ENCODE assay signal across 8 mouse cellular contexts in genomic region chr5:146846489-146846888, GRCm38 (mm10). TPM values are rescaled to one million over a fixed set of nuclear protein-coding genes. Genes with fewer than 3 reads are reported as not detected.
A peak's percentile ranks its signal among the peaks of the same experiment; 100 is the strongest.
DNase-seq lines count a peak whose midpoint lies in the region; ATAC-seq lines count a peak whose summit lies in the region.

No protein-coding gene starts in this region.

- no peaks in the 10 kb centered on the region for H3K9me3 ChIP-seq in hindbrain, embryonic 15.5 days

- H3K27me3 ChIP-seq in hindbrain, embryonic 15.5 days: no peaks in the 10 kb centered on the region; the same call in 1 of the 2 replicates

- H3K4me3 ChIP-seq in hindbrain, embryonic 15.5 days: peak overlapping the region; percentile 81; the same call in 1 of the 2 replicates

- no peak for ATAC-seq in hindbrain, embryonic 15.5 days (ENCODE audit: low FRiP score, low read depth)
- ATAC-seq in monocyte, adult 5-6 weeks (replicated peaks; ENCODE audit: insufficient number of reproducible peaks, low FRiP score, low TSS enrichment, poor library complexity, severe bottlenecking): no peak

- peak; percentile 58 for DNase-seq in heart, adult 8-10 months (ENCODE audit: low spot score)
- no peak for DNase-seq in heart, adult 11 months
- DNase-seq in NIH3T3 (ENCODE audit: low read depth): peak; percentile 59
- peak; percentile 41 for DNase-seq in lung, postnatal 36 days
- DNase-seq in ovary, adult 18-20 months (ENCODE audit: low spot score): no peak
- no peak for DNase-seq in frontal cortex, adult 2 months (ENCODE audit: extremely low spot score in 1 of 2, low spot score in 1 of 2)

- 88% methylated on average over 2 of the region's 2 CpGs for WGBS in hindbrain, embryonic 15.5 days

- H3K9ac ChIP-seq in hindbrain, embryonic 15.5 days: no peak overlapping the region

- H3K4me1 ChIP-seq in hindbrain, embryonic 15.5 days (replicated peaks): peaks cover 15% of the 10 kb centered on the region

- peak overlapping the region; percentile 99 for H3K4me2 ChIP-seq in hindbrain, embryonic 15.5 days

- no peak overlapping the region for H3K27ac ChIP-seq in hindbrain, embryonic 15.5 days (replicated peaks)

- no peaks in the 10 kb centered on the region for H3K36me3 ChIP-seq in hindbrain, embryonic 15.5 days

RNA-seq across cellular contexts. Expression of gene Rasl11a, which starts 1.6 kb away (rescaled TPM):
- 1 to 10 TPM; 1.3 to 2.6 (median 2.0) TPM for total RNA-seq in heart, adult 8-10 months (2022)
- polyA plus RNA-seq in hindbrain, embryonic 15.5 days (2015; fragmentation: Nextera tagmentation; extraction: Ambion mirVana): 9.3 and 9.9 TPM in 2 replicates
- total RNA-seq in monocyte, adult 5-6 weeks (2017): not detected in 3 replicates
- 6.2 and 6.9 TPM in 2 replicates for polyA plus RNA-seq in frontal cortex, adult 2 months (2012; rRNA removed)

RNA-seq across cellular contexts. Expression of gene Rpl21, which starts 13.8 kb away (rescaled TPM):
- 100 to 1,000 TPM in 3 of 4 experiments, 10 to 100 TPM in 1; 76.1 to 145 (median 124) TPM for total RNA-seq in heart, adult 8-10 months (2022)
- polyA plus RNA-seq in hindbrain, embryonic 15.5 days (2015; fragmentation: Nextera tagmentation; extraction: Ambion mirVana): 312 and 347 TPM in 2 replicates
- total RNA-seq in monocyte, adult 5-6 weeks (2017): 1,238 to 1,537 TPM (median 1,512 TPM) in 3 replicates
- 452 and 463 TPM in 2 replicates for polyA plus RNA-seq in frontal cortex, adult 2 months (2012; rRNA removed)

RNA-seq across cellular contexts. Expression of gene Usp12, which starts 51.7 kb away (rescaled TPM):
- 10 to 100 TPM; 14.7 to 18.7 (median 18.0) TPM for total RNA-seq in heart, adult 8-10 months (2022)
- polyA plus RNA-seq in hindbrain, embryonic 15.5 days (2015; fragmentation: Nextera tagmentation; extraction: Ambion mirVana): 16.2 and 17.1 TPM in 2 replicates
- 79.2 to 105 TPM (median 81.8 TPM) in 3 replicates for total RNA-seq in monocyte, adult 5-6 weeks (2017)
- 33.9 and 35.9 TPM in 2 replicates for polyA plus RNA-seq in frontal cortex, adult 2 months (2012; rRNA removed)

Comparison
In these comparisons a context has a peak if more than half of its experiments do, and no peak if none do; other contexts are left out.
1. DNase-seq: peak in heart, adult 8-10 months (single experiment), NIH3T3 (single experiment) and lung, postnatal 36 days (single experiment); none in heart, adult 11 months (single experiment), ovary, adult 18-20 months (single experiment) and frontal cortex, adult 2 months (0 of 2).